Mouse (Mus musculus) myocyte (in vitro differentiated cells): ENCODE data around the gene Rcan2. TPM values are rescaled to one million over a fixed set of nuclear protein-coding genes. Genes with fewer than 3 reads are reported as not detected.

ENCODE experiments used
- H3K27me3 ChIP-seq: one replicate; pipeline ENCODE4 v1.6.1; 2011; ENCODE audit not compliant: control insufficient read depth, insufficient read depth, insufficient read length
- H3K36me3 ChIP-seq: one replicate; pipeline ENCODE4 v1.6.1; 2011; ENCODE audit not compliant: control insufficient read depth, insufficient read depth
- H3K4me2 ChIP-seq: one replicate; pipeline ENCODE4 v1.6.1; 2011; ENCODE audit warnings: low read depth, control low read depth
- H3K4me3 ChIP-seq: one replicate; pipeline ENCODE4 v1.5.1; 2011; ENCODE audit warnings: mild to moderate bottlenecking, control low read depth, moderate library complexity
- H3K79me2 ChIP-seq: one replicate; pipeline ENCODE4 v1.6.1; 2011; ENCODE audit not compliant: control insufficient read depth, insufficient read depth
- H3ac ChIP-seq: one replicate; pipeline ENCODE4 v1.6.1; 2011; ENCODE audit not compliant: control insufficient read depth, insufficient read length
- CEBPB ChIP-seq: IDR thresholded peaks from 2 replicates; pipeline ENCODE4 v1.6.1; 2011; ENCODE audit warnings: mild to moderate bottlenecking, moderate library complexity; ENCODE audit not compliant: poor library complexity, insufficient read depth, severe bottlenecking
- E2F4 ChIP-seq: IDR thresholded peaks from one replicate; pipeline ENCODE4 v1.6.1; 2011; ENCODE audit warnings: mild to moderate bottlenecking, control low read depth, moderate library complexity; ENCODE audit not compliant: insufficient read depth
- MAX ChIP-seq: IDR thresholded peaks from one replicate; pipeline ENCODE4 v1.6.1; 2011; ENCODE audit warnings: low read depth, mild to moderate bottlenecking, control low read depth
- MYOD1 ChIP-seq, 3 experiments: IDR thresholded peaks; one replicate each; pipeline ENCODE4 v1.6.1; 2011; ENCODE audit warnings: control low read depth in 2 of 3, low read depth in 2 of 3, mild to moderate bottlenecking in 2 of 3, moderate library complexity in 1 of 3; ENCODE audit not compliant: insufficient read length in 2 of 3, control insufficient read depth in 1 of 3
- MYOG ChIP-seq, 3 experiments: IDR thresholded peaks; one replicate each; pipeline ENCODE4 v1.6.1; 2011; ENCODE audit warnings: control low read depth in 2 of 3, low read depth in 2 of 3, mild to moderate bottlenecking in 2 of 3; ENCODE audit not compliant: insufficient read length in 2 of 3, control insufficient read depth in 1 of 3, insufficient read depth in 1 of 3
- POLR2A ChIP-seq: IDR thresholded peaks from one replicate; pipeline ENCODE4 v1.6.1; 2011; ENCODE audit warnings: low read depth, mild to moderate bottlenecking, control low read depth, moderate library complexity; ENCODE audit not compliant: insufficient read length
- POLR2AphosphoS2 ChIP-seq: IDR thresholded peaks from one replicate; pipeline ENCODE4 v1.6.1; 2011; ENCODE audit warnings: low read depth, control low read depth; ENCODE audit not compliant: insufficient read length
- REST ChIP-seq: IDR thresholded peaks from one replicate; pipeline ENCODE4 v1.6.1; 2011; ENCODE audit warnings: mild to moderate bottlenecking, control low read depth, moderate library complexity; ENCODE audit not compliant: insufficient read depth, insufficient read length
- SRF ChIP-seq: IDR thresholded peaks from one replicate; pipeline ENCODE4 v1.6.1; 2011; ENCODE audit warnings: low read depth; ENCODE audit not compliant: control insufficient read depth, insufficient read length
- TCF12 ChIP-seq: IDR thresholded peaks from one replicate; pipeline ENCODE4 v1.6.1; 2011; ENCODE audit warnings: mild to moderate bottlenecking, control low read depth; ENCODE audit not compliant: poor library complexity, insufficient read depth, severe bottlenecking
- TCF3 ChIP-seq: IDR thresholded peaks from one replicate; pipeline ENCODE4 v1.6.1; 2011; ENCODE audit warnings: low read depth, control low read depth; ENCODE audit not compliant: insufficient read length
- USF1 ChIP-seq: IDR thresholded peaks from one replicate; pipeline ENCODE4 v1.6.1; 2011; ENCODE audit warnings: low read depth, mild to moderate bottlenecking, control low read depth, moderate library complexity
- polyA plus RNA-seq: library from polyadenylated mRNA; unstranded; fragments of >200 nt; fragmentation: generic; extraction: Trizol; gene quantifications from one replicate; pipeline ENCODE4 v1.2.1, GENCODE M21; 2012; ENCODE audit warnings: missing spikeins

Rcan2 gene
- polyA plus RNA-seq, 1 experiment: 2.0 TPM

- Histone ChIP-seq H3K36me3 (no peaks in the 10 kb centered on the region), H3ac (no peak overlapping the region), H3K79me2 (no peaks in the 10 kb centered on the region), H3K4me2 (peak overlapping the region; percentile 43), H3K4me3 (no peak overlapping the region), H3K27me3 (no peaks in the 10 kb centered on the region)
- TF ChIP-seq CEBPB (no peak), USF1 (no peak), TCF3 (no peak), POLR2A (no peak), MAX (no peak), REST (no peak), MYOG (IDR thresholded peaks at IDR 0.05; ENCODE audit: control insufficient read depth in 1 of 3, insufficient read depth in 1 of 3, insufficient read length in 2 of 3, low read depth in 2 of 3) (no peak), SRF (no peak), MYOD1 (IDR thresholded peaks at IDR 0.05; ENCODE audit: control insufficient read depth in 1 of 3, insufficient read length in 2 of 3, low read depth in 2 of 3) (no peak), TCF12 (no peak), E2F4 (no peak), POLR2AphosphoS2 (no peak)
Measured at GRCm38 (mm10) chr17:44029616-44030015, 228.5 kb downstream of the Rcan2 start.

GRCm38 (mm10) chr17:44030776-44031587, 229.8 kb downstream of the Rcan2 start:
- TF ChIP-seq TCF3 (no peak), MAX (no peak), E2F4 (no peak), SRF (no peak), MYOD1 (IDR thresholded peaks at IDR 0.05; ENCODE audit: control insufficient read depth in 1 of 3, insufficient read length in 2 of 3, low read depth in 2 of 3) (no peak), POLR2AphosphoS2 (no peak), MYOG (IDR thresholded peaks at IDR 0.05; ENCODE audit: control insufficient read depth in 1 of 3, insufficient read depth in 1 of 3, insufficient read length in 2 of 3, low read depth in 2 of 3) (no peak)
- no peaks in the 10 kb centered on the region for H3K27me3 ChIP-seq
- no peaks in the 10 kb centered on the region for H3K36me3 ChIP-seq
- H3K4me2 ChIP-seq: peak overlapping the region; percentile 24
- H3K79me2 ChIP-seq: no peaks in the 10 kb centered on the region
- H3K4me3 ChIP-seq: no peak overlapping the region
- H3ac ChIP-seq: no peak overlapping the region

GRCm38 (mm10) chr17:44035005-44035404, 233.9 kb downstream of the Rcan2 start:
- Histone ChIP-seq H3K4me3 (no peak overlapping the region), H3K36me3 (no peaks in the 10 kb centered on the region), H3K79me2 (no peaks in the 10 kb centered on the region), H3ac (no peak overlapping the region), H3K27me3 (no peaks in the 10 kb centered on the region), H3K4me2 (no peak overlapping the region)
- TF ChIP-seq MYOG (IDR thresholded peaks at IDR 0.05; ENCODE audit: control insufficient read depth in 1 of 3, insufficient read depth in 1 of 3, insufficient read length in 2 of 3, low read depth in 2 of 3) (no peak), TCF12 (peak; percentile 0)

GRCm38 (mm10) chr17:44038656-44039055, 237.5 kb downstream of the Rcan2 start:
- Histone ChIP-seq H3ac (no peak overlapping the region), H3K4me2 (no peak overlapping the region), H3K36me3 (no peaks in the 10 kb centered on the region), H3K27me3 (no peaks in the 10 kb centered on the region), H3K4me3 (no peak overlapping the region), H3K79me2 (no peaks in the 10 kb centered on the region)
- no peak for TF ChIP-seq SRF
- no peak for TF ChIP-seq MYOD1 (IDR thresholded peaks at IDR 0.05; ENCODE audit: control insufficient read depth in 1 of 3, insufficient read length in 2 of 3, low read depth in 2 of 3)
- no peak for TF ChIP-seq TCF12
- no peak for TF ChIP-seq MYOG (IDR thresholded peaks at IDR 0.05; ENCODE audit: control insufficient read depth in 1 of 3, insufficient read depth in 1 of 3, insufficient read length in 2 of 3, low read depth in 2 of 3)
- no peak for TF ChIP-seq REST
- no peak for TF ChIP-seq POLR2AphosphoS2
- no peak for TF ChIP-seq POLR2A
- TF ChIP-seq CEBPB: no peak
- TF ChIP-seq E2F4: no peak
- TF ChIP-seq MAX: no peak
- TF ChIP-seq TCF3: no peak
- no peak for TF ChIP-seq USF1

GRCm38 (mm10) chr17:44040449-44040848, 239.3 kb downstream of the Rcan2 start:
- H3K27me3 ChIP-seq: no peaks in the 10 kb centered on the region
- no peak overlapping the region for H3ac ChIP-seq
- no peaks in the 10 kb centered on the region for H3K79me2 ChIP-seq
- H3K36me3 ChIP-seq: no peaks in the 10 kb centered on the region
- H3K4me2 ChIP-seq: no peak overlapping the region
- no peak overlapping the region for H3K4me3 ChIP-seq
- TF ChIP-seq REST (no peak), MYOD1 (IDR thresholded peaks at IDR 0.05; ENCODE audit: control insufficient read depth in 1 of 3, insufficient read length in 2 of 3, low read depth in 2 of 3) (no peak), SRF (no peak), E2F4 (no peak), MAX (no peak), TCF12 (no peak), TCF3 (no peak), MYOG (IDR thresholded peaks at IDR 0.05; ENCODE audit: control insufficient read depth in 1 of 3, insufficient read depth in 1 of 3, insufficient read length in 2 of 3, low read depth in 2 of 3) (no peak), POLR2AphosphoS2 (no peak), CEBPB (no peak), POLR2A (no peak), USF1 (no peak)
